9 mouse cellular contexts compared by ENCODE assay signal in genomic region chr14:26486416-26487198, GRCm38 (mm10). TPM values are rescaled to one million over a fixed set of nuclear protein-coding genes. Genes with fewer than 3 reads are reported as not detected.
DNase-seq lines count a peak whose midpoint lies in the region; ATAC-seq and TF ChIP-seq lines count a peak whose summit lies in the region.
"Had no signal": no experiment of that assay in that cellular context is flagged by ENCODE, and none has a peak within 500 bp of the region (broad histone marks: within the 10 kb centered on the region; RNA-seq: fewer than 3 reads in every experiment).

No protein-coding gene starts in this region.

- no peak overlapping the region for H3K9ac ChIP-seq in midbrain, embryonic 11.5 days (ENCODE audit: low read length)
- H3K9ac ChIP-seq in midbrain, embryonic 13.5 days (replicated peaks): no peak overlapping the region
- no peak overlapping the region for H3K9ac ChIP-seq in heart, embryonic 12.5 days
- H3K9ac ChIP-seq: heart, embryonic 15.5 days had no signal

- no peak for DNase-seq in gastrocnemius, adult 2 months
- no peak for DNase-seq in gastrocnemius, postnatal 14 days
- peak; percentile 89 for DNase-seq in midbrain, embryonic 11.5 days (ENCODE audit: low spot score, missing footprints)
- DNase-seq in c-Kit-negative CD71-positive TER-119-positive erythroid progenitor cells, embryonic 14.5 days (ENCODE audit: low read depth, low spot score): peak; percentile 33
- DNase-seq in lung, postnatal 10 days: peak; percentile 68
- DNase-seq in yolk sac, embryonic 10.5 days (ENCODE audit: low spot score): no peak

- TF ChIP-seq CTCF in gastrocnemius, adult 2 months (IDR thresholded peaks at IDR 0.05): peak; percentile 65

- peak overlapping the region; percentile 16; the same call in 1 of the 2 replicates for H3K27ac ChIP-seq in gastrocnemius, adult 2 months
- no peak overlapping the region for H3K27ac ChIP-seq in midbrain, embryonic 11.5 days (ENCODE audit: low read depth, low read length)
- no peak overlapping the region for H3K27ac ChIP-seq in midbrain, embryonic 13.5 days
- H3K27ac ChIP-seq in heart, embryonic 12.5 days (ENCODE audit: poor library complexity, severe bottlenecking): no peak overlapping the region
- H3K27ac ChIP-seq: heart, embryonic 15.5 days had no signal

- no peaks in the 10 kb centered on the region for H3K27me3 ChIP-seq in midbrain, embryonic 11.5 days (ENCODE audit: control insufficient read depth, insufficient read depth, low read length)
- H3K27me3 ChIP-seq in midbrain, embryonic 13.5 days: no peaks in the 10 kb centered on the region
- H3K27me3 ChIP-seq in heart, embryonic 12.5 days (replicated peaks): no peaks in the 10 kb centered on the region
- H3K27me3 ChIP-seq: heart, embryonic 15.5 days had no signal

- no peak overlapping the region for H3K4me3 ChIP-seq in gastrocnemius, adult 2 months
- H3K4me3 ChIP-seq in midbrain, embryonic 11.5 days (ENCODE audit: low read depth, low read length): no peak overlapping the region
- no peak overlapping the region for H3K4me3 ChIP-seq in midbrain, embryonic 13.5 days (replicated peaks)
- no peak overlapping the region for H3K4me3 ChIP-seq in heart, embryonic 12.5 days
- H3K4me3 ChIP-seq: heart, embryonic 15.5 days had no signal

- no peak overlapping the region for H3K4me2 ChIP-seq in midbrain, embryonic 11.5 days
- no peak overlapping the region for H3K4me2 ChIP-seq in midbrain, embryonic 13.5 days (replicated peaks)
- no peak overlapping the region for H3K4me2 ChIP-seq in heart, embryonic 12.5 days
- H3K4me2 ChIP-seq: heart, embryonic 15.5 days had no signal

- ATAC-seq in midbrain, embryonic 11.5 days (ENCODE audit: low FRiP score): no peak
- ATAC-seq in midbrain, embryonic 13.5 days: no peak
- no peak for ATAC-seq in heart, embryonic 12.5 days (ENCODE audit: insufficient number of reproducible peaks, low FRiP score)

- intact Hi-C loops in gastrocnemius, adult 2 months (cut with DNase I): no loop called here
- intact Hi-C loops in gastrocnemius, postnatal 14 days (cut with DNase I; ENCODE audit: low total_unique reads): no loop called here

- H3K9me3 ChIP-seq in midbrain, embryonic 11.5 days (ENCODE audit: control insufficient read depth, low read length): no peaks in the 10 kb centered on the region
- H3K9me3 ChIP-seq in midbrain, embryonic 13.5 days: no peaks in the 10 kb centered on the region
- no peaks in the 10 kb centered on the region for H3K9me3 ChIP-seq in heart, embryonic 12.5 days (replicated peaks)
- H3K9me3 ChIP-seq: heart, embryonic 15.5 days had no signal

- peaks cover 8% of the 10 kb centered on the region for H3K4me1 ChIP-seq in midbrain, embryonic 11.5 days (ENCODE audit: control insufficient read depth, insufficient read depth, low read length)
- H3K4me1 ChIP-seq in midbrain, embryonic 13.5 days (replicated peaks): peaks cover 11% of the 10 kb centered on the region
- peaks cover 11% of the 10 kb centered on the region; the same call in 1 of the 2 replicates for H3K4me1 ChIP-seq in heart, embryonic 12.5 days (replicated peaks)
- H3K4me1 ChIP-seq: heart, embryonic 15.5 days had no signal

- 57% methylated on average over 8 of the region's 8 CpGs for WGBS in midbrain, embryonic 11.5 days
- 45% methylated on average over 8 of the region's 8 CpGs for WGBS in midbrain, embryonic 13.5 days
- 54% methylated on average over 8 of the region's 8 CpGs for WGBS in heart, embryonic 12.5 days

- no peaks in the 10 kb centered on the region; the same call in 1 of the 2 replicates for H3K36me3 ChIP-seq in midbrain, embryonic 11.5 days (ENCODE audit: control insufficient read depth, insufficient read depth, low read length)
- H3K36me3 ChIP-seq in midbrain, embryonic 13.5 days: no peaks in the 10 kb centered on the region
- no peaks in the 10 kb centered on the region for H3K36me3 ChIP-seq in heart, embryonic 12.5 days
- H3K36me3 ChIP-seq: heart, embryonic 15.5 days had no signal

RNA-seq across cellular contexts. Expression of gene Slmap, which starts 48.1 kb away (rescaled TPM):
- total RNA-seq in gastrocnemius, adult 2 months (2021): 100 to 1,000 TPM in 1 of 2 experiments, 10 to 100 TPM in 1; 65.4 to 115 TPM
- total RNA-seq in gastrocnemius, postnatal 14 days (2021): 100 to 1,000 TPM in 1 of 2 experiments, 10 to 100 TPM in 1; 92.1 to 106 TPM
- 21.3 and 24.8 TPM in 2 replicates for polyA plus RNA-seq in midbrain, embryonic 11.5 days (2014; fragmentation: Nextera tagmentation; extraction: Ambion mirVana)
- 12.5 and 14.6 TPM in 2 replicates for polyA plus RNA-seq in midbrain, embryonic 13.5 days (2015; fragmentation: Nextera tagmentation; extraction: Ambion mirVana)
- polyA plus RNA-seq in heart, embryonic 12.5 days (2016; fragmentation: Nextera tagmentation; extraction: Ambion mirVana): 125 and 127 TPM in 2 replicates

Comparison
In these comparisons a context has a peak if more than half of its experiments do, and no peak if none do; other contexts are left out.
1. DNase-seq: peak in midbrain, embryonic 11.5 days (single experiment), c-Kit-negative CD71-positive TER-119-positive erythroid progenitor cells, embryonic 14.5 days (single experiment) and lung, postnatal 10 days (single experiment); none in gastrocnemius, adult 2 months (single experiment), gastrocnemius, postnatal 14 days (single experiment) and yolk sac, embryonic 10.5 days (single experiment).